Mouse (Mus musculus) liver, embryonic 14 days (tissue): ENCODE results near the gene Qsox1. TPM values are rescaled to one million over a fixed set of nuclear protein-coding genes. Genes with fewer than 3 reads are reported as not detected.

ENCODE experiments used
- polyA plus RNA-seq: library from polyadenylated mRNA; depleted of rRNA; stranded (reverse); fragments of >200 nt; gene quantifications from 2 replicates; pipeline ENCODE4 v1.2.3, GENCODE M21; 2012; rRNA removed

Gene Qsox1
- polyA plus RNA-seq = 14.4 and 15.6 TPM in 2 replicates

DNA sequence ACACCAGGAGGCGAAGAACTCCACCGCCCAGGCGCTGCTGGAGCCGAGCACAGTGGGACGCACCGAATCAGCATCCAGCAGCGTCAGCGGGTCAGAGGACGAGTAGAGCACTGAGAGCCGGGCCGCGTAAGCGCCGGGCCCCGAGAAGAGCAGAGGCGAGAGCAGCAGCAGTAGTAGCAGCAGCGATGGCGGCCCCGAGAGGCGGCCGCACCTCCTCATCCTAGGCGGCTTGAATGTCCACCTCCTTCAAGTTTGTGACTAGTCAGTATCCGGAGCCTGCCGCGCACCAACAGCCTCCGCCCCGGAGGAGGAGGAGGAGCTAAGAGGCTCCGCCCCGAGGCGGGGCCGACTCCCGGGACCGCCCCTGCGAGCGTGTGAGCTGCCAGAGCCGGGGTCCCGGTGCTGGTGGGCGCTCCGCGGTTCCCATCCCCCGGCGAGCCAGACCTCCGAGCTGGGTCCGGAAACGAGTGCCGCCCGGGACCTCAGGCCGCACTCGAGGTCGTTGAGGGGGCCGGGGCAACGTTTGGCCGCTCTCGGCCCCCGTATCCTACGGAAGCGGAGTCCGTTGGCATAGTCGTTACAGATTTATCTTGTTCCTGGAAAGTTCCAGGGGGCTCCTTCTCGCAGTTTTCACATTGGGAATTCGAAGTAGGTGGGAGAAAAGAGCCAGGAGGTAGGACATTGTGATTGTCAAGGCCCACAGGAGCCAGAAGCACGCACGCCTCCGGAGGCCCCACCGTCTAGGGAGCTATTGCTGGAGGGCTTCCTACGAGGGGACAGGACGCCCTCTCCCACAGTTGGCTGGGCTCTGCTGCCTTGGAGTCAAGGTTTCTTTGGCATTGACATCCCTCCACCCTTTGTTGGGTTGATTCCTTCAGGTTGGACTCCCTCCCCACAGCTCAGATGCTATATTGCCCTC, at the start of gene Qsox1:
TSS of gene Qsox1 (minus strand) at position 309 of the 919 bp plus-strand sequence.

GRCm38 (mm10) chr1:155751484-155752255, 61.0 kb downstream of the Qsox1 start, which contains the start of gene Lhx4:
Lhx4 (minus strand) TSS chr1:155751684.

Other genes starting within 250 kb of the Qsox1 start
- not detected in 2 replicates for gene Lhx4, start 61.2 kb downstream of the Qsox1 start, polyA plus RNA-seq
- gene Cep350, start 160.4 kb upstream of the Qsox1 start, polyA plus RNA-seq = 4.5 and 4.6 TPM in 2 replicates
- gene Tor1aip2, start 222.5 kb upstream of the Qsox1 start, polyA plus RNA-seq = 36.8 and 44.3 TPM in 2 replicates
- 7.6 and 8.4 TPM in 2 replicates for gene Tor1aip1, start 223.6 kb upstream of the Qsox1 start, polyA plus RNA-seq